Mouse (Mus musculus) cerebellum, adult 2 months (tissue): ENCODE measurements around the gene 1190005I06Rik.

Source experiments
- CTCF ChIP-seq: fragments of 200-500 bp; IDR thresholded peaks from 2 replicates; pipeline ENCODE4 v1.5.1; 2011; ENCODE audit warnings: low read depth, mild to moderate bottlenecking, control low read depth, low read length, moderate library complexity, borderline replicate concordance; ENCODE audit not compliant: insufficient read depth
- POLR2A ChIP-seq: fragments of 200-500 bp; IDR thresholded peaks from 2 replicates; pipeline ENCODE4 v1.6.1; 2011; ENCODE audit warnings: low read length, control low read depth, borderline replicate concordance; ENCODE audit not compliant: insufficient read depth

- TF ChIP-seq CTCF (peak; percentile 44; the same call in 1 of the 2 replicates), POLR2A (no peak)
Observed at GRCm38 (mm10) chr8:120594571-120594970, 52.9 kb downstream of the 1190005I06Rik start.
